Mouse (Mus musculus) kidney, postnatal 10 days (tissue): Measurements from ENCODE around the gene Cep112.
"Not testable (repeated sequence)": the region's sequence is repeated elsewhere in the genome, so short reads cannot be mapped to it uniquely, and the experiment has no call there.

ENCODE experiments used
- DNase-seq: peaks from one replicate; pipeline ENCODE4 v3.0.0; 2021; ENCODE audit warnings: mixed read lengths

Gene Cep112

DNA sequence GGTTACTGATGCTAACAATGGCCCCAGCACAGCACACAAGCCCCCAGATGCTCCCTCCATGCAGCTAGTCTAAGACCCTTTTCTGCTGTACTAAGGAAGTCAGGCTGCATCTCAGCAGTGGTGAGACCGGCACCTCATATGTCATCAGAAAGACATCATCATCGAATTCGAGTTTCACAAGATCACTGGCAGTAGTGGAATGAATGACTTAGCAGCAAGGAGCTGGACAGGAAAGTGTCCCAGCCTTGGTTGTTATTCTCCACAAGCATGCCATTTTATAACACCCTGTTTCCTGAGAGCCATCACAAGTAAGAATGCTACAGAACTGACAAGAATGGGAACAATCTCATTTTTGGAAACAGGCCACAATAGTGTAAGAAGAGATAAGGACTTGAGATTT lies 381.0 kb downstream of the Cep112 start:
- DNase-seq: no peak

DNA sequence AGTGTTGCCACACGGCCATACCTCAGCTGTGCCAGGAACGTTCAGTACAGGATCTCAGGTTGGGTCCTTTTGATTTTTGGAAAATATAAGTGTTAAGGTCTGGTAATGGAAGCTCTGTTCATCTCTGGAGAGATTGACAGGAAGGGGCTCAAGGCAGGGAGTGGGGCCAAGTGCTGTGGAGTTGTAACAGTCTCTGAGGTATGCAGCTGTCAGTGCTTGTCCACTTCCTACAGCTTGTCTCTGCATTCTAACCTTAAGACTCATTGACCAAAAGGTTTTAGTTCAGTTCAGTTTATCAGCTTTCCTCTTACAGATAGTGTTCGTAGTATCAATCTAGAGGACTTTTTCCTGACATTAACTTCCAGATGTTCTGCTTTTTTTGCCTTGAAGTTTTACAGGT lies 384.6 kb downstream of the Cep112 start:
- no peak for DNase-seq

DNA sequence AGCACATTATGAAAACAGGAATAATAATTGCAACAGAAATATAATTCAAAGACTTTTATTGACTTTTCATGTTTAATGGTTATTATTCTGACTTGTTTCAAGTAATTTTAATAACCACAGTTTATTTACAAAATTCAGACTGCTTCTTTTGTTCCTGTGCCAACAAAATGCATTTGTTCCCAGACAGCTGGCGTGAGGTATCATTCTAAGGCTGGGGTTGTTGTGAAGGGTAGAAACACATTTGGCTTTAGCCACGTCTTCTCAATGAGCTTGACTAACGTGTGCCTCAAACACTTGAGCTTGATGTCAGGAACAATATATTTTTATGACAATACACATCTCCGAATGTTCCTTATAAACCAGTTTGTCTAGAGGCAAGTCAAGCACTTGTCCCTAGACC lies 396.8 kb downstream of the Cep112 start:
- DNase-seq: no peak

DNA sequence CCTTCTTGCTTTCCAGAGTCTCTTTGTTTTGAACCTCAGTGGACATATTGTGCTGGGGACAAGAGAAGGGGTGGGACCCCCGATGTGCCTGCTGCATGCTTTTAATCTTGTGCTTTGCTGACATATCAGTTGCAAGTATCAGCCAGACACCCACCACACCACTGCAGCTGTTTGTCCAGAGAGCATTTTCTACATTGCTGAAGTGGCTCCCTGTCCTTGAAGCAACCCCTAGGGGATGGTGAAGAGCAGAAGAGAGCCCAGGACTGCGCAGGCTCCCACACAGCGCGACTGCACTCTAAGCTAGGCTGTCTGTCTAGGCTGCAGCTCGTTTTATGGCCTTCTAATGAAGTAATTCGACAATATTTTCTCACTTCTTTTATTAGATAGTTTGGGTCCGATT lies 397.3 kb downstream of the Cep112 start:
- peak; percentile 37 for DNase-seq

DNA sequence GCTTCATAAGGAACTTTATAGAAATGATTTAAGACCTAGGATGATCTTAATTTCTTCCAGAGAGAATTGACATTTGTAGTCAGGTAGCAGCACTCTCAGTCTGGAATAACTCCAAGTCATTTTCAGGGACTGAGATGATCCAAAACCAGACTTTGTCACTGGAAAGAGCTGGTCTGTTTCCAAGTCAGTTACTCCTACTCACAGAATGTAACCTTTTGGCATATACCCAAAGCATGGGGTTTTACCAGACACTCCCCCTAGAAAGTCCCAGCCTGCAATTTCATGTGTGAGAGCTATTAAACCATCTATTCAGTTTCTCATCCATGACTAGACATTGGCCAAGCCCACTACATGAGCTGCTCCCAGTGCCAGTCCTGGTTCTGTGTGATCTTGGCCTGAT lies 402.3 kb downstream of the Cep112 start:
- DNase-seq: no peak

DNA sequence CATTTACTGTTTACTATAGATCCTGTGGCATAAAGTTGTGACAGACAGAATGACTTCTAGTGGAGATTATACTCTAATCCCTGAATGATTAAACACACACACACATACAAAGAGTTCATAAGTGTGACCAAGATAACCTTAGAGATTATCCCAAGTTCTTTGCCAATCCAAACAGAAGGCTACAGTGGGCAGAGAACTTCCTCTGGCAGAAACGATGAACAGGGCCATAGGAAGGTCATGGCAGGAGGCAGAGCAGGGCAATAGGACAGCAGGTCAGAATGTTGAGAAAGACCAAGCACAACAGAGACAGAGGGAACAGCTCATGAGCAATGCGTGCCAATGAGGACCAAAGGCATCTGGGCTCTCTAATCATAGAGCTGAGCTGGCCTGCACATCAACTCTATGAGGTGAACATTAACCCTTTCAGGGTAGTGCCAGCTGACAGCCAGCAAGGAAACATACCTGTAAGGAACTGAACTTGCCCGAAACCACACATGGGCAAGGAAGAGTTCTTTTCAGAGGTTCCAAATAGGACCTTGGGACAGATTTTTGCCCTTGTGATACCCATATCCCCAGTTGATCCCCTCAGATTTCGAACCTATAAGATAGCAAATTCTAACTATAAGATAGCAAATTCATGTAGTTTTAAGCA lies 403.5 kb downstream of the Cep112 start:
- no peak for DNase-seq

DNA sequence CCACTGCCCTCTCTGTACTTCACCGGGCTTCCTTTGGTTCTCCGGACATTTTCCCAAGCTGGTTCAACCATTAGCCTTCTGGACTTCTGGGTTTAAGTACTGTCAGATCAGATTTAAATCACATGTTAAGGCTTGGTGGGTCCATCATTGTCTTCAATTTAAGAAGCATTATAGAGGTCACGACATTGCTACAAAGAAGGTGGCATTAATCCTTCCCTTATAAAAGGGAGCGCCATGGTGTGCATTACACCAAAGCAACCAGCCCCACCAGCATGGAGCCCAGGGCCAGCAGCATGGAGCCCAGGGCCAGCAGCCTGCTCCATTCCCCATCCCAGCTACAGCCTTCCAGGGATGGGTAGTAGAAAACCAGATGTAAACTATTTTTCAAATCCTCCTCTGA lies 411.7 kb downstream of the Cep112 start:
- no peak for DNase-seq

DNA sequence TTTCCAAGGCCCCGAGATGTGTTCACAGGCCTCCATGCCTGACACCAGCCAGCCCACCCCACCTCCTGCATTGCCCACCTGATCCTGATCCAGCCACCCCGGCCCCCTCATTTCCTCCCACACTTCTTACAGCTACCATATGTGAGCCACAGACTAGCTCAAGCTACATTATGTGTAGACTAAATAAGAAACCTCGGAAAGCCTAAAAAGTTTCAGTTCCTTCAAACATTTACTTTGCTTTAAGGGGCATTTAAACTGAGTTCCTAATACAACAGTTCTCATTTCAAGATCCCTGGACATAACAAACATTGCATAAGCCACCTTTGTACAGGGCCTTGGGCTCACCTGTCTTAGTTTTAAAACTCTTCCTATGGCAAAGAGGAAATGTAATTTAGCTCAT lies 415.2 kb downstream of the Cep112 start:
- DNase-seq: no peak

DNA sequence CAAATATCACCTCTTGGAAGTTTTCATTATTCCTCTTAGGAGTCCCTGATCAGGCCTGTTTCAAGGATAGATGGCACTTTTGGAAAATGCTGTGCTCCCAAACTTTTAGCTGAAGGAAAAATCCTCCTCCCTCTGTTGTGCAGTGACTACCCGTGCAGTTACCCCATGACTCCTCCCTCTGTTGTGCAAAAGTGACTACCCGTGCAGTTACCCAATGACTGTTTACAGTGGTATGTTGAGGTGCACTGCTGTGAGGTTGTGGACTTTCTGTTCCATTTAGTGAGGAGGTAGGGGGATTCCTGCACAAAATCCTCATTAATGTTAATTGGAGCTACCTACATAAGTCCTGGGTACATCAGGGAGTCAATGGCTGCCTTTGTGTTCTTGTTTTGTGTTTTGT lies 417.8 kb downstream of the Cep112 start:
- DNase-seq: no peak

DNA sequence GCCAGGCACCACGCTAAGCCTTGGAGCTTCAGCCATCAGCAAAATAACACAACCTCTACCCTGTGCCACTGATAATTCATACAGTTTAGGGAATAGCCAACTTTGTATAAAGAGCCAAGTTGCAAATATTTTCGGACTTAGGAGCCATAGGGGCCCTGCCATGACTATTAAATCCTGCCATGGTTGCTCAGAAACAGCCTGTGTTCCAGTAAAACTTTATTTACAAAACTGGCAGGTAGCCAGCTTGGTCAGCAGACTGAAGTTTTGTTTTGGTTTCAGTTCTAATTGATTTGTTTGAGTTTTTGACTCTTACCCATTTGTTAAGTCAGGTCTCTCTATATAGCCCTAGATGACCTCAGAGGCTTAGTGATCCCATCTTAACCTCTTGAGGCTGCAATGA lies 421.0 kb downstream of the Cep112 start:
- no peak for DNase-seq

DNA sequence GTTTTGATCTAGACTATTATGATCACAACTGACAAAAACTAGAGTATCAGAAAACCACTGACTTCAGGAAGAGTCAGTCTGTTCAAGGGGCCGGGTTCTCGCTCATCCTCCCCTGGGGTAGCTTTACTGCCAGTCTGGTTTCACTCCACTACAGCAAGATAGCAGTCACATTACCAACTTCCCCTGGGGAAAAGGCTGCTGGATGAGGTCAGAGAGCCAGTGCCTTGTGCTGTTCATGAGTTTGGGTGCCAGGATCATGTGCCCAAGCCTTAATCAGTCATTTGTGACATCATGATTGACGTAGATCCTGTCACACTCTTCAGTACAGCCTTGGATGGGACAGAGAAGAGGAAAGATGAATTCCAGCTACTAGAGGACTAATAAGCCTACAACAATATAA lies 421.5 kb downstream of the Cep112 start:
- no peak for DNase-seq

DNA sequence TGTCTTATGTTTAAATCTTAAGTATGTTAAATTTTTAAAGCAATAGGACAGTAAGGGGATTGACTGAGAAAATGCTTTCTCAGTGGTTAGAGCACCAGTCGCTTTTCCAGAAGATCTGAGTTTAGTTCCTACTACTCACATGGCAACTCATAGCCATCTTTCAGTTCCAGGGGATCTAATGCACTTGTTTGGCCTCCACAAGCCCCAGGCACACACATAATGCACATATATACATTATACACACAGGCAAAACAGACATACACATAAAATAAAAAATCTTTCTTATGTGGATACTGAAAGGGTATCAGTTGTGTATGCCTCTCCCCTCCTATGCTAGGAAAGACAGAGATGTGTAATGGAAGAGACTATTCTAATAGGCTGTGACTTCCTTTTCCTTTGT lies 426.8 kb downstream of the Cep112 start:
- DNase-seq: no peak

DNA sequence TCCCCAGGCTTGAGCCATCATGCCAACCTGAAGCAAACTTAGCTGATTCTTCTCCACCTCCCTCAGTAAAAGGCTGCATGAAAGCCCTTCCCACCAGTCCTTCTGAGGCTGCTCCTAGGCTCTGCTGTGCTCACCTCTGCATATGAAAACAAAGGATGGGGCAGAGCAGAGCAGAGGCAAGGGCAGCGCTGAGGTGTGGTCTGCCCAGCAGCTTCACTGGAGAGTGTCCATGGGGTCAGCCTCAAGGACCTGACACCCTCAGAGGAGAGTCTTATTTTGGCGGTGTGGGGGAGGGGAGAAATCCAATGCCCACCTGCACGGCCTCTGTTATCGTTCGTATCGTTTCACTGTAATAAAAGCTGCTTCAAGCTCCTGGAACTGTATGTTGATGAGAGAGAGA lies 432.3 kb downstream of the Cep112 start:
- no peak for DNase-seq

DNA sequence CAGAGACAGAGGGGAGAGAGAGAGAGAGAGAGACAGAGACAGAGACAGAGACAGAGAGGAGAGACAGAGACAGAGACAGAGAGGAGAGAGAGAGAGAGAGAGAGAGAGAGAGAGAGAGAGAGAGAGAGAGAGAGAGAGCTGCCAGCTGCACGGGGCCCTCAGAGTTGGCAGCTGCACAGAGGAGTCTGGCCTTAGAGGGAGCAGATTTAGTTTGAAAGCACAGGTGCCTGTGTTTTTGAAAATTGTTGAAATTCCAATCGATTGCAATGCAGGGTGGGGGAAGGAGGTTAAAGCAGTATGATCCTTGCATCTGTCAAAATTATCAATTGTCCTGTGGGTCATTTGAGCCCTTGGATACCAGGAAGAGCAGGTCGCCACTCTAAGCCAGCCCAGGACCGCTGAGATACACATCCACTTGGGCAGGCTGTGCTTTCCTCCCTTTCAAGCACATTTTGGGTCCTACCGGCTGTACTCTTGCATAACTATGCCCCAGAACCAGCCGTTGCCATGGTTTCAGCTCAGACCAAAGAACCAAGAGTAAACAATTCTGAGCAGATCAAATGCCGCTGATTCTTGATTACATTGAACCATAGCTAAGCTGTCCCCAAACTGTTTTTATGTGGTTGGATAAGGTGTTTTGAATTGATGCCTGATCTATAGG lies 432.8 kb downstream of the Cep112 start:
- no peak for DNase-seq

DNA sequence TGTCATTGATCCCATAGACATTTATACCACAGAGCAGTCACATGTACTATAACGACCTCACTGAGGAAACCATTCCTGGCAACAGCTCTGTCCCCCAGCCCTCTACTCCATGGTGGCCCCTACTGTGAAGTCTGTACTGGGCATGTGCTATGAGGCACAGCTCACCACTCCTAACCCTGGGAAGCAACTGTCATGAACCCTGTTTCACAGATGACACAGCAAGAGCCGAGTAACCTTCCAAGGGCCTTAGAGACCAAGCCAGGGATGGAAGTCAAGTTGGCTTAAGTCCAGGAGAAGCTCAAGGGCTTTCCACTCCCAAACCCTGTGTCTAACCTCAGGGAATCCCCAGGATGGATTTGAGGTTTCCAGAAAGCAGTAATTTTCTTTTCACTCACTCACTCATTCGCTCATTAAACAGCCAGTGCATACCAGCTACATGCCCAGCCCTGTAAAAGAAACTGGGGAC lies 433.4 kb downstream of the Cep112 start:
- no peak for DNase-seq

DNA sequence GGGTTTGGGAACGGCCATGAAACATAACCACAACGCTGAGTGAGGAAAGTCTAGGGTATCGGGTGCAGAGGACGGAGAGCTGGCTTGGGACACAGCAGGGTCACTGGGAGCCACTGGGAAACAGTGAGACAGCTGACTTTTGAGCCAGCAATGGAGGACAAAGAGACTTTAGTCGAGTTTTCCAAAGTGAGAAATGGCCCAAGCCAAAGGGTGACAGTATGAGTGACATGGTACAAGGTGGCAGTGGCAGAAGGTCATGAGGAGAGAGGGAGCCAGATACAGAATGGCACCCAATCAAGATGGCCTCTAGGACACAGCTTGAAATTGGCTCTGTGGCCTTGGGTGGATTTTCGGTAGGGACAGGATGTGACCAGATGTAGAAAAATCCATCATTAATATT lies 433.9 kb downstream of the Cep112 start:
- DNase-seq: no peak

DNA sequence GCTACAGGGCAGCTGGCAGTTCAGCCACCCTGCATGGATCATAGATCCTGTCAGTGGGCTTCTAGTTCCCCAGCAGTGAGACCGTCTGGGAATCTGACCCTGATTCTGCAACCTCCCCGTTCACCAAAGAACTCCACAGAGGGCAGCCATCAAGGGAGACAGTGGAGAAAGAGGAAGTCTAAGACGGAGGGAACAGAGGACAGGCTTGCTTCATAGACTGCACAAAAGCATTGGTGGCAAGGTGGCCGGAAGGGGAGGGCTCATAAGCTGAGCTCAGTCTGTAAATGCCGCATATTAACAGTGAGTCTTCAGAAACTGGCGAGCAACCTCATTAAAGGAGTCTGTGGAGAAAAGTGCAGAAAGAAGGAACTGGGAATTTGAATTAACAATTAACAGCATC lies 437.4 kb downstream of the Cep112 start:
- no peak for DNase-seq

DNA sequence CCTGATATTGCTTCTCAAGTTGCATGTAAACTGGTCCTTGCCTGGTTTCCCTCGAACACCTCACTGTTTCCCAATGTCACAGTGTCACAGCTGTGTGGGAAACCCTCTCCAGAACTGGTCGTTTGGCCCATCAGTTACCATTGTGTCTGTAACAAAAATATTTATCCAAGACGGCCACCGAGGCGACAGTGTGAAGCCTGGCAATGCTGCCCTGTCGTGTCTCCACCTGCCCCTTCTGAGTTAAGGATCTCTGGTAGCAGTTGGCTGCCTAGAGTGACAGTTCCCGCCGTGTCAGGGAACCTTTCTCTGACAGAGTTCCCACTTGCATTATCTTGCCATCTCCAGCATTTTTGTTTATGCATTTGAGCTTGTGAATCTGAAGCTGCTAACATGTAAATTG lies 440.8 kb downstream of the Cep112 start:
- no peak for DNase-seq

DNA sequence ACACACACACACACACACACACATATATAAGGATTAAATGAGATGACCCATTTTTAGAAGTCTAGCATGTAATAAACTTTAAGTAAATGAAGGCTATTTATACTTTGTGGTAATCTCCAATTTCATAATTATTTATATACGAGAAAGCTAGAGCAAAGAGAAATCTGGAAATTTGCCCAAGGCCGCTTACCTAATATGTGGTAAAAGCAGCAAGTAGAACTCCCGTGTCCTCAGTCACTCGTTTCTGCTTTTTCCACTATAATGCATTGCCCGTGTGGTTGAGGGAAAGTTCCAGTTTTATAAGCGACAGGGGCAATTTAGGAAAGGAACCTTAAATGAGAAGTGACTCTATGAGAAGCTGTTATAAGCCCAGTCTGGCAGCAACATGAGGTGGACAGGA lies 442.5 kb downstream of the Cep112 start:
- no peak for DNase-seq

DNA sequence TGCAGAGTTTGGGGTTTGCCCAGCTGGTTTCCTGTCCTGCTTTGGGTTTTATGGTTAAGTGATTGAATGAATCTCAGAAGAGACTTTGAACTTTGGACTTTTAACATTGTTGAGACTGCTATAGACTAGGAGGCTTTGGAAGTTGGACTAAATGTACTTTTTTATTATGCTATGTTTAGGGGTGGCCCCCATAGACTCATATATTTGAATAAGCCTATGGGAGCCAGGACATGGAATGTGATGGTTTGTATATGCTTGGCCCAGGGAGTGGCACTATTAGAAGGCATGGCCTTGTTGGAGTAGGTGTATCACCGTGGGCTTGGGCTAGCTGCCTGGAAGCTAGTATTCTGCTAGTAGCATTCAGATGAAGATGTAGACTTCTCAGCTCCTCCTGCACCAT lies 446.3 kb downstream of the Cep112 start:
- DNase-seq: not testable (repeated sequence)

DNA sequence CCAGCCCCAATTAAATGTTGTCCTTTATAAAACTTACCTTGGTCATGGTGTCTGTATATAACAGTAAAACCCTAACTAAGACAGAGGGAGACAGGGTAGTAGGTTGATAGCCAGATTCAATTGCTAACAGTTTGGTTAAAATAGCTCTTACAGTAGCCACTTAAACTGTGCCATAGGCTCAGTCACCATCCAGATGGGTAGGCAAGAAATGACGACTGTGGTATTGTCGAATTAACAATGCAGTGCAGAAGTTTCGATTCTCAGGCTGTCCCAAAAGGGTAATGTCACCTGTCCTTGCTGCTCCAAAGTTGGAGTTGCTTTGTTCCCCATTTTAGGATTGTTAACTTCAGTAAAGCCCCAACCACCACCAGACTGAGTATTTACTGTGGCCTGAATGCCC lies 446.8 kb downstream of the Cep112 start:
- DNase-seq: no peak

DNA sequence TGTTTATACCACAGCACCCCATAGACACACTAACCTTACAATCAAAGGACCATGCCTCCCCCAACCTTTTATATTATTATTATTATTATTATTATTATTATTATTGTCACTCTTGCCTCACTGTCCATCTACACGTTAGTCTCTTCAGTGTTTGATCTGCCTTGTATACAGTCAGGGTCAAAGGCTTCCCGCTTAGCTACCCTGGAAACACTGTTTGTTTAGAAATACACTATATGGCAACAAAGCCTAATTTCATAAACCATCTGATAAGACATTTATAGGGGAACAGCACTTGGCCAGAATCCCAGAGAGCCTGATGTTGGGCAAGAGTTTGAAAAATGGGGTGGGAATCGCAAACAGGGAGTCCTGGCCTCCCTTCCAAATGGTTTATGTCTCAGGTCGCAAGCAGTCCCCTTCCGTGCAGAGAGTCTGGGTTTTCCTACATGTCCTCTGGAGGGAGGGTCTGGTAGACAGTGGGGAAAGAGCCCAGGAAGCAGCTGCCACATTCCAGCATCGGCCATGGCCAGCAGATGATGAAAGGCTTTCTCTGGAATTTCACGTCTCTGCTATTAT lies 451.7 kb downstream of the Cep112 start:
- peak; percentile 48 for DNase-seq

DNA sequence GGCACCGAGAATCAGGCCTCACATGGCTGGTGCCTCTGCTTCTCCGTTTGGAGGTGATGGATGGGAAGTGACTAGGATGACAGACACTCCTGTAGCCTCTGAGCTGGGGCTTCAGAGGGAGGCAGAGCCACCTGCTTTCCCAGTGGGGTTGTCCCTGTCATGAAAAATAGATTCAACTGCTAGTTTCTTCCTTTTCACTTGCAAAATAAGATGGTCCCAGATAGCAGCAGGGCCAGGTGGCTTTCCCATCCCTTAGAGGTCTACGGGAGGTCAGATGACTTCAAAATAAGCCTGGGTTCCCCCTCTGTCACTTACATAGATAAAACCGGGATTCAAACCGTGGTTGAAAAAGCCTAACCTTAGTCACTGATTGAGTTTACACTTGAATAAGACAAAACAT lies 452.5 kb downstream of the Cep112 start:
- DNase-seq: no peak

DNA sequence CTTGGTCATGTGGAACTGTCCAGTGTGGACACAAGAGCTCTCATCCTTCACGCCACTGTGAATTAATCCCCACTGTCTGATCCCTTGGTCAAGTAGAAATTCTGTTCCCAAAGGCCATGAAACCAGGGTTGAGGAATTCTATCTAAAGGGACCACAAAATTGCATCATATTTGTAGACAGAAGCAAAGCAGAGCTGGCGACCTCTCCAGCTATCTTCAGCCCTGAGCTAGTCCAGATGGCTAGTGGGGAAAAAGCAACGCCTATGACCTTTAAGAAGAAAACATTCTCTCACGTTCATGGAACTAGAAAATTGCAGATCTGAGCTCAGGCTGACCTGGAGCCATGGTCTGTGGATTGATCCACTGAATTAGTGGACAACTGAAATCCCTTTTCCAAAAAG lies 455.6 kb downstream of the Cep112 start:
- no peak for DNase-seq

DNA sequence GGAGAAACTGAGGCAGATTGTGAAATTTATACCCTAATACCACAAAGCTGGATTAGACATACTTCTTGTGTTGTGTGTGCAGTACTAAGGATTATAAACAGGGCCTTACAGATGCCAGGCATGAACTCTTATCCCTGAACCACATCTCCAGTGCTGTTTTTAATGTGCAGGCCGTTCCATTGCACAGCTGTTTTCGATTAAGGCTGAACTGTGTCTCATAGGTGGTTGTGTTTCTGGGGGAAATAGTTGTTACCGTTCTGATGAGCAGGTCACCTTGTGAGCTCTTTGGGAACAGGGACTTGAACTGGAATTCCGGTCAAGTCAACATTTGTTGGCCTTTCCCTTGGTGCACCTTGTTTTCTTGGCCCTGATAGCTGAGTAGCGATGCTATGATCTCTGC lies 456.7 kb downstream of the Cep112 start:
- DNase-seq: no peak
